Comparison of ENCODE assay signal across 8 mouse cellular contexts in the genomic region with DNA sequence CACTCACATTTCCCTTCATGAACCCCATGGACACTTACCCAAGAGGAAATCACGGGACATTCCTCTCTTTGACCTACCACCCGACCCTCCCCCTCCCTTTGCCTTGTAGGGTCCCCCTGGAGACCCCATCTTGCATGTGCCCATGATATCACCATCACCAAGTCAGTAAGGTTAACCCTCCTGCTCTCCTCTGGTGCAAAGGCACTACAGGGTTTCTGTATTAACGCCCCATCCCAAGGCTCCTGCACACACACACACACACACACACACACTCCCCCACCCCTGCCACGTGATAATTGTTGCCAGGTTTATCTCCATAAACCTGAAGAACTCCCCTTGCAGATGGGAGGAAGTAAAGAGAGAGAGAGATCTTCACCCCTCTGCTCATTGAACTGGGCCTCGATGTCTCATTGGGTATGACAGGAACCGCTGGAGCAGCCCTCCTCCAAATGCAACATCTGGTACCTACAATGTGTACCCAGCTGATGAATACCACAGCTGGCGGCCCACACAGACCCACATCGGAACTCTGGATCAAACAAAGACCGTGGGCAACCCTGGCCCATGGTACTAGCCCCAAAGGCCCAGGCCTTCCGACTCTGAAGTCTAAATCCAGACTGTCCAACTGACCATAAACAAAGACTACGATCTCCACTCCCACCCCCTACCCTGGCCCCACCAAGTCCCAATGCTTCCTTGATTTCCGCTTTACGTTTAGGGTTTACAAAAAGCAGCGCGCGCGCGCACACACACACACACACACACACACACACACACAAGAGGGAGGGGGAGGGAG. TPM values are rescaled to one million over a fixed set of nuclear protein-coding genes. Genes with fewer than 3 reads are reported as not detected.
A peak's percentile ranks its signal among the peaks of the same experiment; 100 is the strongest.
DNase-seq lines count a peak whose midpoint lies in the region; ATAC-seq and TF ChIP-seq lines count a peak whose summit lies in the region.

No protein-coding gene starts in this region.

- TF ChIP-seq CTCF in hindbrain, postnatal 0 days (IDR thresholded peaks at IDR 0.05; ENCODE audit: low read depth): no peak
- no peak for TF ChIP-seq CTCF in cerebellum, adult 2 months (IDR thresholded peaks at IDR 0.05; ENCODE audit: borderline replicate concordance, insufficient read depth, low read depth, low read length)

- no peak for ATAC-seq in heart, embryonic 14.5 days (ENCODE audit: insufficient number of reproducible peaks, insufficient read depth, low FRiP score, low read depth)
- ATAC-seq in common myeloid progenitor, adult 5-6 weeks (replicated peaks; ENCODE audit: low read depth, poor library complexity, severe bottlenecking): 0 out of 2 replicates have a peak, but pooled peaks have one; percentile 5
- ATAC-seq in hindbrain, postnatal 0 days: peak; percentile 45; the same call in 1 of the 2 replicates
- no peak for ATAC-seq in midbrain, embryonic 14.5 days (ENCODE audit: low FRiP score, low TSS enrichment)

- TF ChIP-seq POLR2A in cerebellum, adult 2 months (IDR thresholded peaks at IDR 0.05; ENCODE audit: borderline replicate concordance, insufficient read depth, low read length): no peak

- H3K4me2 ChIP-seq in heart, embryonic 14.5 days (ENCODE audit: low read length): peak overlapping the region; percentile 56
- H3K4me2 ChIP-seq in hindbrain, postnatal 0 days (ENCODE audit: low read depth, low read length): peak overlapping the region; percentile 52
- peak overlapping the region; percentile 44 for H3K4me2 ChIP-seq in midbrain, embryonic 14.5 days (ENCODE audit: low read length)

- no peaks in the 10 kb centered on the region for H3K9me3 ChIP-seq in heart, embryonic 14.5 days (ENCODE audit: control insufficient read depth, low read length)
- no peaks in the 10 kb centered on the region for H3K9me3 ChIP-seq in hindbrain, postnatal 0 days (ENCODE audit: low read length)
- no peaks in the 10 kb centered on the region for H3K9me3 ChIP-seq in midbrain, embryonic 14.5 days (ENCODE audit: control insufficient read depth, low read length)

- H3K27ac ChIP-seq in heart, embryonic 14.5 days (replicated peaks in 1 of 2; ENCODE audit: control insufficient read depth in 1 of 2, insufficient read depth in 1 of 2, low read depth in 2 of 2, low read length in 2 of 2): no peak overlapping the region
- H3K27ac ChIP-seq in hindbrain, postnatal 0 days: no peak overlapping the region
- H3K27ac ChIP-seq in midbrain, embryonic 14.5 days (replicated peaks; ENCODE audit: low read depth, low read length): no peak overlapping the region
- no peak overlapping the region for H3K27ac ChIP-seq in cerebellum, adult 2 months (ENCODE audit: insufficient read depth, low read length)

- peak overlapping the region; percentile 24 to 33 for H3K4me3 ChIP-seq in heart, embryonic 14.5 days (ENCODE audit: control insufficient read depth in 1 of 2, insufficient read depth in 1 of 2, low read depth in 1 of 2, low read length in 2 of 2)
- 0 out of 2 replicates have a peak overlapping the region, but pooled peaks have one; percentile 9 for H3K4me3 ChIP-seq in hindbrain, postnatal 0 days (ENCODE audit: low read length)
- peak overlapping the region; percentile 9 for H3K4me3 ChIP-seq in midbrain, embryonic 14.5 days (replicated peaks; ENCODE audit: low read depth, low read length)
- H3K4me3 ChIP-seq in cerebellum, adult 2 months (replicated peaks; ENCODE audit: insufficient read depth, low read depth, low read length): no peak overlapping the region

- H3K9ac ChIP-seq in heart, embryonic 14.5 days (ENCODE audit: low read length): peak overlapping the region; percentile 25
- 0 out of 2 replicates have a peak overlapping the region, but pooled peaks have one; percentile 6 for H3K9ac ChIP-seq in hindbrain, postnatal 0 days (replicated peaks; ENCODE audit: low read length)
- peak overlapping the region; percentile 2; the same call in 1 of the 2 replicates for H3K9ac ChIP-seq in midbrain, embryonic 14.5 days (replicated peaks; ENCODE audit: low read length)

- no peak for DNase-seq in heart, postnatal 14 days
- no peak for DNase-seq in hindbrain, postnatal 0 days (ENCODE audit: low spot score)
- DNase-seq in midbrain, embryonic 14.5 days: peak; percentile 40
- no peak for DNase-seq in c-Kit-positive CD71-positive TER-119-positive erythroid progenitor cells, embryonic 14.5 days (ENCODE audit: low spot score)
- no peak for DNase-seq in adrenal gland, adult 8-10 months
- DNase-seq in cerebellum, adult 2 months: no peak

- 42% methylated on average over 18 of the region's 18 CpGs for WGBS in heart, embryonic 14.5 days
- WGBS in hindbrain, postnatal 0 days: 25% methylated on average over 18 of the region's 18 CpGs
- WGBS in midbrain, embryonic 14.5 days: 29% methylated on average over 18 of the region's 18 CpGs
- 34% methylated on average over 18 of the region's 18 CpGs for WGBS in cerebellum, adult 2 months

- peaks cover 0 to 4% of the 10 kb centered on the region in 2 experiments; a peak in 2 of 4 replicates for H3K4me1 ChIP-seq in heart, embryonic 14.5 days (ENCODE audit: control insufficient read depth in 2 of 2, insufficient read depth in 2 of 2, low read length in 2 of 2)
- H3K4me1 ChIP-seq in hindbrain, postnatal 0 days (ENCODE audit: insufficient read depth, low read length): no peaks in the 10 kb centered on the region
- 0 out of 2 replicates have a peak, but pooled peaks cover 3% of the 10 kb centered on the region for H3K4me1 ChIP-seq in midbrain, embryonic 14.5 days (ENCODE audit: control insufficient read depth, insufficient read depth, low read length)
- H3K4me1 ChIP-seq in cerebellum, adult 2 months (ENCODE audit: control insufficient read depth, insufficient read depth, low read length): no peaks in the 10 kb centered on the region

- no peaks in the 10 kb centered on the region for H3K36me3 ChIP-seq in heart, embryonic 14.5 days (ENCODE audit: control insufficient read depth, insufficient read depth, low read length)
- H3K36me3 ChIP-seq in hindbrain, postnatal 0 days (ENCODE audit: insufficient read depth, low read length): no peaks in the 10 kb centered on the region
- H3K36me3 ChIP-seq in midbrain, embryonic 14.5 days (ENCODE audit: control insufficient read depth, insufficient read depth, low read length): no peaks in the 10 kb centered on the region

- intact Hi-C loops in heart, postnatal 14 days (cut with DNase I): no loop called here

- H3K27me3 ChIP-seq in heart, embryonic 14.5 days (ENCODE audit: control insufficient read depth, insufficient read depth, low read length): no peaks in the 10 kb centered on the region
- H3K27me3 ChIP-seq in hindbrain, postnatal 0 days (ENCODE audit: insufficient read depth, low read length): no peaks in the 10 kb centered on the region
- no peaks in the 10 kb centered on the region for H3K27me3 ChIP-seq in midbrain, embryonic 14.5 days (ENCODE audit: control insufficient read depth, insufficient read depth, low read length)
- H3K27me3 ChIP-seq in cerebellum, adult 2 months (ENCODE audit: control insufficient read depth, insufficient read depth, low read length): no peaks in the 10 kb centered on the region; the same call in 1 of the 2 replicates

RNA-seq across cellular contexts. Expression of a gene that starts 17.0 kb away (rescaled TPM):
- 0.53 and 0.63 TPM in 2 replicates for polyA plus RNA-seq in heart, embryonic 14.5 days (2014; fragmentation: Nextera tagmentation; extraction: Ambion mirVana)
- under 1 TPM in 1 of 2 experiments, not detected in 1; 0.29 TPM for total RNA-seq in heart, postnatal 14 days (2021)
- 0.58 TPM in 1 of 2 replicates, not detected in the other for total RNA-seq in common myeloid progenitor, adult 5-6 weeks (2017)
- not detected in 2 replicates for total RNA-seq in hindbrain, postnatal 0 days (2014; rRNA removed)
- polyA plus RNA-seq in hindbrain, postnatal 0 days (2015; fragmentation: Nextera tagmentation; extraction: Ambion mirVana): 0.19 and 0.66 TPM in 2 replicates
- polyA plus RNA-seq in midbrain, embryonic 14.5 days (2014; fragmentation: Nextera tagmentation; extraction: Ambion mirVana): not detected in 2 replicates
- 1 to 10 TPM in 1 of 4 experiments, under 1 TPM in 3; 0.21 to 1.4 (median 0.90) TPM for total RNA-seq in adrenal gland, adult 8-10 months (2022)
- polyA plus RNA-seq in cerebellum, adult 2 months (2012; rRNA removed): 0.21 TPM in 1 of 2 replicates, not detected in the other

RNA-seq across cellular contexts. Expression of a gene that starts 18.2 kb away (rescaled TPM):
- 0.09 and 0.11 TPM in 2 replicates for polyA plus RNA-seq in heart, embryonic 14.5 days (2014; fragmentation: Nextera tagmentation; extraction: Ambion mirVana)
- under 1 TPM; 0.53 to 1.00 TPM for total RNA-seq in heart, postnatal 14 days (2021)
- 46.2 and 61.0 TPM in 2 replicates for total RNA-seq in common myeloid progenitor, adult 5-6 weeks (2017)
- total RNA-seq in hindbrain, postnatal 0 days (2014; rRNA removed): 0.11 and 1.8 TPM in 2 replicates
- polyA plus RNA-seq in hindbrain, postnatal 0 days (2015; fragmentation: Nextera tagmentation; extraction: Ambion mirVana): 0.08 and 0.09 TPM in 2 replicates
- polyA plus RNA-seq in midbrain, embryonic 14.5 days (2014; fragmentation: Nextera tagmentation; extraction: Ambion mirVana): 0.12 TPM in 1 of 2 replicates, not detected in the other
- under 1 TPM; 0.12 to 0.56 (median 0.40) TPM for total RNA-seq in adrenal gland, adult 8-10 months (2022)
- 0.25 TPM in 2 replicates for polyA plus RNA-seq in cerebellum, adult 2 months (2012; rRNA removed)

RNA-seq across cellular contexts. Expression of a gene that starts 33.6 kb away (rescaled TPM):
- not detected in 2 replicates for polyA plus RNA-seq in heart, embryonic 14.5 days (2014; fragmentation: Nextera tagmentation; extraction: Ambion mirVana)
- not detected for total RNA-seq in heart, postnatal 14 days (2021)
- total RNA-seq in common myeloid progenitor, adult 5-6 weeks (2017): 2.9 and 4.5 TPM in 2 replicates
- total RNA-seq in hindbrain, postnatal 0 days (2014; rRNA removed): not detected in 2 replicates
- polyA plus RNA-seq in hindbrain, postnatal 0 days (2015; fragmentation: Nextera tagmentation; extraction: Ambion mirVana): not detected in 2 replicates
- not detected in 2 replicates for polyA plus RNA-seq in midbrain, embryonic 14.5 days (2014; fragmentation: Nextera tagmentation; extraction: Ambion mirVana)
- total RNA-seq in adrenal gland, adult 8-10 months (2022): under 1 TPM in 1 of 4 experiments, not detected in 3; 0.26 TPM
- not detected in 2 replicates for polyA plus RNA-seq in cerebellum, adult 2 months (2012; rRNA removed)

RNA-seq across cellular contexts. Expression of a gene that starts 34.8 kb away (rescaled TPM):
- polyA plus RNA-seq in heart, embryonic 14.5 days (2014; fragmentation: Nextera tagmentation; extraction: Ambion mirVana): 0.09 and 0.30 TPM in 2 replicates
- under 1 TPM; 0.10 to 0.20 TPM for total RNA-seq in heart, postnatal 14 days (2021)
- total RNA-seq in common myeloid progenitor, adult 5-6 weeks (2017): 0.34 and 0.91 TPM in 2 replicates
- total RNA-seq in hindbrain, postnatal 0 days (2014; rRNA removed): 0.05 TPM in 1 of 2 replicates, not detected in the other
- not detected in 2 replicates for polyA plus RNA-seq in hindbrain, postnatal 0 days (2015; fragmentation: Nextera tagmentation; extraction: Ambion mirVana)
- 0.55 TPM in 1 of 2 replicates, not detected in the other for polyA plus RNA-seq in midbrain, embryonic 14.5 days (2014; fragmentation: Nextera tagmentation; extraction: Ambion mirVana)
- under 1 TPM; 0.35 to 0.65 (median 0.54) TPM for total RNA-seq in adrenal gland, adult 8-10 months (2022)
- polyA plus RNA-seq in cerebellum, adult 2 months (2012; rRNA removed): 0.02 and 0.11 TPM in 2 replicates

RNA-seq across cellular contexts. Expression of a gene that starts 48.6 kb away (rescaled TPM):
- 0.07 and 0.11 TPM in 2 replicates for polyA plus RNA-seq in heart, embryonic 14.5 days (2014; fragmentation: Nextera tagmentation; extraction: Ambion mirVana)
- under 1 TPM; 0.10 to 0.15 TPM for total RNA-seq in heart, postnatal 14 days (2021)
- total RNA-seq in common myeloid progenitor, adult 5-6 weeks (2017): 1.4 and 2.9 TPM in 2 replicates
- not detected in 2 replicates for total RNA-seq in hindbrain, postnatal 0 days (2014; rRNA removed)
- 0.09 TPM in 1 of 2 replicates, not detected in the other for polyA plus RNA-seq in hindbrain, postnatal 0 days (2015; fragmentation: Nextera tagmentation; extraction: Ambion mirVana)
- not detected in 2 replicates for polyA plus RNA-seq in midbrain, embryonic 14.5 days (2014; fragmentation: Nextera tagmentation; extraction: Ambion mirVana)
- total RNA-seq in adrenal gland, adult 8-10 months (2022): under 1 TPM in 3 of 4 experiments, not detected in 1; 0.12 to 0.16 (median 0.14) TPM
- polyA plus RNA-seq in cerebellum, adult 2 months (2012; rRNA removed): 0.03 and 0.05 TPM in 2 replicates

Comparison
In these comparisons a context has a peak if more than half of its experiments do, and no peak if none do; other contexts are left out.
1. ATAC-seq: peak in common myeloid progenitor, adult 5-6 weeks (single experiment) and hindbrain, postnatal 0 days (single experiment); none in heart, embryonic 14.5 days (single experiment) and midbrain, embryonic 14.5 days (single experiment).
2. RNA of a gene that starts 18.2 kb away (total RNA-seq): 46.2 to 61.0 TPM in common myeloid progenitor, adult 5-6 weeks; 0.11 to 1.8 TPM in hindbrain, postnatal 0 days, 0.53 to 1.00 TPM in heart, postnatal 14 days and 0.12 to 0.56 TPM in adrenal gland, adult 8-10 months; every median in the first group is over 10 times any median in the second.
3. Peak in every context shown above with its lines, with median percentiles within 50 percentile points of each other: H3K4me2 ChIP-seq and H3K9ac ChIP-seq.